Mouse (Mus musculus) spleen, adult 18-20 months (tissue): ENCODE measurements around the gene Tmem151b.
A peak's percentile ranks its signal among the peaks of the same experiment; 100 is the strongest.

Experiments used
- DNase-seq, 2 experiments: peaks; one replicate each; pipeline ENCODE4 v3.0.0; 2022; ENCODE audit warnings: mixed read lengths in 2 of 2

The Tmem151b gene

DNA sequence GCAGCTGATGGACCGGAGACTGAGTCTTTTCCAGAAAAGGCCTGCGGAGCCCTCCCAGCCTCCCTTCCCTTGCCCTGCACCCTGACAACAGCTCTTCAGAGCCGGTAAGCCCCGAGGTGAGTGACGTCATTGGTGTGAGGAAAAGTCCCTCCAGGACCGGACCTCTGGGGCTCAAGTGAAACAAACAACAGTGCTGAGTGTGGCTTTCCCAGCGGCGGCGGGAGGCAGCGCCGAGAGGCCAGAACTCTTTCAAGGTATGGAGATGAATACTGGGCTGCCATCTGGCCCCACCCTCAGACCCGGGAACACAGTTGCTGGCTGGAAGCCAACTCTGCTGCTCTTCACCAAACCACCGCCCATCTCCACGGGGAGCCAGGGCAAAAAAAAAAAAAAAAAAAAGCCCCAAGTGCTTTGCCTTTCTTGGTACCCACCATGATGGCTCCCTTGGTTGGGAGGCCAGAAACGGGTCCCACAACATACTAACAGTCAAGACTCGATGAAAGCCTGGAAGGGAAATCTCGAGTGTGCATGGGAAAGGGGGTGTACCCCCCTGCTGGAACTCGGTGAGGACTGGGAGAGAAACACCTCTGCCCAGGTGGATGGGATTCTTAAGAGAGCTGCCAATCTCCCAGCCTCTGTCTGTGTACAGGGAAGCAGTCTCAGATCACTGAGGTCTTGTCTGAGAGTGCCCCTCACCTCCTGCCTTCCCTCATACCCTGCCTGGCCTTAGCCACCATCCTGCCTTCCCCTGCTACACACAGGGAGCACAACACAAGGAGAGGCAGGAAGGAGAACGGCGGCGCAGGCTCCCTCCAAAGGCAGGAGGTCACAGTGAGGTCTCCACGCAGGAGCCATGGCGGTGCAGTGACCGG is 5.2 kb downstream of the Tmem151b start:
- DNase-seq: no peak

DNA sequence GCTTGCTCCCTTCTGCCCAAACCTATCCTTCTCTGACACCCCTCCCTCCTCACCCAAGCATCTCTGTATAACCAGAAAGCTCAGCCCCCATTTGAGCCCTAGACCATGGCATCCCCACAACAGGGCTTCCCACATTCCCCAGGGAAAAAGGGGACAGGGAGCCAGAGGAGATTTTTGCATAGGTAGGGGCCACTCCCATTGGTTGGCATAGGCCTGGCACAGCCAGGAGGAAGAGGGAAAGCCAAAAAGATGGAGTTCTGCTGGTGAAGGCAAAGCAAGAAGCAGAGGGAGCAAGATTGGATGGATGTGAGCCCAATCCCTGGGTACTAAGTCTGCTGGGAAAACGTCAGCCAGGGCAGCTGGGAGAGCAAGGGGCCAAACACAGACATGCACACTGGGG is 6.4 kb downstream of the Tmem151b start:
- no peak for DNase-seq

DNA sequence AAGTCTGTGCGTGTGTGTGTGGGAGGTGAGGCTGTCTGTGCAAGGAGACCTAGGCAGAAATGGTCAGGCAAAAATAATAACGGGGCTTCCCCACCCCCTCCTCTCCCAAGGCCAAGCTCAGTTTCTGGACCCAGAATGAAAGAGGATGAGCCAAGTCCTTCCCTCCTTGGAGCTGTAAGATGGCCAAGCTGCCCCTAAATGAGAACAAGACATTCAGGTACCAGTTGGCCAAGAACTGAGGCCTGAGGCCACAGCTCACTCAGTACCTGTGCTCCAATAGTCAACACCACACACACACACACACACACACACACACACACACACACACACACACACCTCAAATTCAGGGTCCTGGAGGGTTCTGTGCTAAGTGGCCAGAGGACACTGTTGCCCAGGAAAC is 6.8 kb downstream of the Tmem151b start:
- no peak for DNase-seq

DNA sequence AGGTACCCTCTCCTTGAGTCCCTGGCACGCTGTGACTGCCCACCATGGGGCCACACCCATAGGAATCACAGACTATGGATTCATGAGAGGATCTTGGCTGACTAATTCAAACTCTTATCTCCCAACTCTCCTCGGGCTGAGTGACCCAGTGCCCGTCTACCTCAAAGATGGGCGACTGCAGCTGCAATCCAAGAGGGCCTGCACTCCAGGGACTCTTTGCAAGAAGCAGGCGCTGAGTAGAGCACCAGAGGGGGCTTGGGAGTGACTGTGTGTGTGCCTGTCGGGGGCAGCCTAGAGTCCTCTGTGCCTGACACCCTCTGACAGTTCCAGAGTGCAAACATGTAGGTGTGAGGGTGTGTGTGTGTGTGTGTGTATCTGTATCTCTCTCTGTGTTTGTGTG is 7.3 kb downstream of the Tmem151b start:
- no peak for DNase-seq

DNA sequence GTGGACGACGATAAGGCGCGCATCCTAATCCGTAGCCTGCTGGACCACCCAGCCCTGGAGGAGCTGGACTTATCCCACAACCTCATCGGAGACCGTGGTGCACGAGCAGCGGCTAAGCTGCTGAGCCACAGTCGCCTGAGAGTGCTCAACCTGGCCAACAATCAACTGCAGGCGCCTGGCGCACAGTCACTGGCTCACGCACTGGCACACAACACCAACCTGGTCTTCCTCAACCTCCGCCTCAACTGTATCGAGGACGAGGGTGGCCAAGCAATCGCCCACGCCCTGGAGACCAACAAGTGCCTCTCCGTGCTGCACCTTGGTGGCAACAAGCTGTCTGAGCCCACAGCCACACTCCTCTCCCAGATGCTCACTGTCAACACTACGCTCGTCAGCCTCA is 9.8 kb downstream of the Tmem151b start:
- DNase-seq: no peak

DNA sequence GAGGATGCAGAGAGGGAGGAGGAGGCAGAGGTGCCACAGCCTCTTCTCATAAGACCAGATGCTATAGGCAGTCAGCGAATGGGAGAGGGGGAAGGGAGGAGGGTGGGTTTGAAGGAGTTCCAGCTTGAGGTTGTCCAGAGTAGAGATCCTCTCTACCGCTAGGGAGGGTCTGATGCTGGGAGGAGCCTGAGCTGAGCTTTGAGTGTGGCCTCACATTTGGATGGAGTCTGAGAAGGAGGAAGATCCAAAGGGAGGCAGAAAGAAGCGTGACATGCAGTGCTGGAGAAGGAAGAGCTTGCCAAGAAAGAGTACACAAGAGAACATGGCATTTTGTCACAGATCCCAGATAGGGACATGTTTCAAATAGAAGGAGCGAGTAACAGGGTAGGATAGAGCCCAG is 11.1 kb downstream of the Tmem151b start:
- no peak for DNase-seq

DNA sequence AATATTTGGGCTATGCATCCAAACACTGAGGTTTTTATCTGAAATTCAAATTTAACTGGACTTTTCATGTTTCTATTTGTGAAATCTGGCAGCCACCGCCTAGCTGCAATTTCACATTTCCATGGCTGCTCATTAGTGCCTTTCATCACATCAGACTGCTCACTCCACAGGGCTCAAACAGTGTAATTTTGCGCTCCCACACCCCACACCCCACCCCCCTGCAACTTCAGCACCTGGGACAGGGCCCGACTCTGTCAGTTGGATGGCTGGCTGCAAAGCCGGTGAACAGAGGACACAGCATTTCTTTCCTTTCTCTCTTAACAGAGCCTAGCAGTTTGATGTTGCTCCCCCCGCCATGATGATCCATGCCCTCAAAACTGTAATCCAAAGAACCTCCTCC is 13.2 kb downstream of the Tmem151b start:
- DNase-seq: no peak

DNA sequence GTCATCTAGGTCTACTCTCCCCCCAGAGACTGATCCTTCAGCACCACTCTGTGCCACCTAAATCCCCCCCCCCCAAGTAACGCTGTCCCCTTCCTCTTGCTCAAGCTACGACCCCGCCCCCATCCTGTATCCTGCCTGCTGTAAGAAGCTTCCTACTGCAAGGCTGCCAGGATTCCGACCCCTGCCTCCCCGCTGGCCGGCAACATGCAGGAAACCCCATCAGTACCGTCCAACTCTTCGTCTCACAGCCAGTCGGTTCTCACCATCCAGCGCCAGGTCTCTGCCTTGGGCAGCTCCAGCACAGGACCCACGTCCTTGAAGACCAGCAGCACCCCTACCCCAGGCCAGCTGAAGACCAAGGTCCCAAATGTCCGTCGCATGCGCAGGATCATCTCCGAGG is 16.6 kb downstream of the Tmem151b start:
- DNase-seq: no peak

DNA sequence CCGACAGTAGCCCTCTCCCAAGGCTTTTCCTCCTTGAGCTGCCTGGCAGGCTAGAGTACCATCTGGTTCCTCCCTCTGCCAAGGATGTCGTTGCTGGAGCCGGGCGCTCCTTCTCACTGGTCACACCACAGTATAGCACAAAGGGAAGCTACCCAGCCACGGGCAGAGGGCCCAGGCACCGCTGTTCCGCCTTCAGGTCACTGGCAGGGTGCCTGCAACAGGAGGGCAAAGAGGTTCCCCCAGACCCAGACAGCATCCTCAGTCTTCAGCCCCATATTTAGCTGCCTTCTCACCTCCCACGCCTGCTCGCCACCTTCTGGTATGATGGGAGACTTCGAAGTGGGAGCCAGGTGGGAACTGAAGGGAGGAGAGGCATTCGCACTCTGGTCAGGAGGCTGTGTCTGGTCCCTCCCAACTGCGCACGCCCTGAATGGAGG is 19.1 kb downstream of the Tmem151b start:
- DNase-seq: no peak

DNA sequence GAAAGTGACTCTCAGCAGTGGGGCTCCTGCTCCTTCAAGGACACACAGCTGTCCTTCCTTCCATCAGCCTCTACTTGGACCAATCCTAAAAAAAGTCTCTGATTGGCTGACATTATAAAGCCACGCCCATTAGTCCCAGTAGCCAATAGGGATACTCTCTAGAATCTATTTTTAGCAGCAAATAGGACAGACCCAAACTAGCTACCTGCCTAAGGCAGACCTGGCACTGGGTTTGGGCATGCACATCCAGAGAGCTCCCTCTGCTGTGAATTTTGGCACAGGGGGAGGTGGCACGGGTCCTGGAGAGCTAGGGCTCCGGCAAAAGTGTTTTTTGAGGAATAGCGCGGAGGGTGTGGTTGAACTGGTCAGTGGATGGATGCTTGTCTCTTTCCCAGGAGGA is 22.9 kb downstream of the Tmem151b start:
- DNase-seq: no peak

DNA sequence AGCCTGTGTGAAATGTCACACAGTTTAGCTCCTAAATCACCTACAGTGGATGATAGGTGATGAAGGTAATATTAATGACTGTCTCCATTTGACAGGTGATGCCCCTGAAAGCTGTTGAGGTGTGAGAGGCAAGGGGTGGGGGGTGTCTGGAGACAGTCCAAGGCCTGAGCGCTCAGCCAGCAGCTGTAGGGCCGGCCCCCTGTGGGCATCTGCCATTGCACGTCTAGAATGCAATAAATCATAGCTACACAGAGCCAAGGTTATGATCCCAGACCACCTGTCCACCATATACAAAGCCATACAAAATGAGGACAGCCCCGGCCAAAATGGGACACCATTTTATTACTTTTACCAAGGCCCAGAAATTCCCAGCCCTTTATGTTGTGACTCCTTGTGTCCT is 24.5 kb downstream of the Tmem151b start:
- no peak for DNase-seq

DNA sequence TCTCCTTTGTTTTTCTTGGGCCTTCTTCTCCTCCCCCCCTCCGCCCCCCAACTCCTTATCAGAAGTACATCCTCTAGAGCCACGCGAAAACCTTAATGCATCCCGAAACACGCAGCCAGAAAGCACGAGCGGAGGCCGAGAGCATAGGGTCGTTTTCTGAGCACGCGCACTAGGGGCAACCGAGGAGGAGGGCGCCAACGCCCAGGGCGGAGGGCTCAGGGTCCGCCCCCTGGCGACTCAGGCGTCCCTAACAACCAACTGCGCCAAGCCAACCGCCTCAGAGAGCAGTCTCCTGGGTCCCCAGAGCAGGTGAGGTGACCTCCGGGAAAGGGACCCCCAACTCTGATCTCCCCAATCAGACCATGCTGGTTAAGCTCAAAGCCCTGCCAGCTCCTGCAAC is 26.2 kb downstream of the Tmem151b start, which contains the start of gene Tcte1:
Gene Tcte1 (plus strand): TSS at position 172 of the 400 bp plus-strand sequence.
- no peak for DNase-seq

DNA sequence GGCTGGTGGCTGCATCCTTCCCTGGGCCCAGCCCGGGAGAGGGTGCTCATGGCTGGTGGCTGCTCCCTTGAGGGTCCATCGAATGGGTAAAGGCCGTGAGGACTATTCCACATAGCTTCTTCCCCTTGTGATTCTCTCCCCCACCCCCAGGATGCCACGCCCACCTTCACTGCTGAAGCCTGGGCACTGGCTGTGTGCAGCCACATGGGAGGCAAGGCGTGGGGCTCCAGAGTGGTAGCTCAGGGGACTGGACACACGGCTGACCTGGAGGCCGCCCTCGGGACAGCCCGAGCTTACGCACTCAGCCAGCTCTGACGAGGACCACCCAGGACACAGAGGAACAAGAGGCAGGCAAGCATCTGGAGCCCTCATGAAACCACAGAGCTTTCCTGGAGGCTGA is 29.3 kb downstream of the Tmem151b start:
- DNase-seq: no peak

DNA sequence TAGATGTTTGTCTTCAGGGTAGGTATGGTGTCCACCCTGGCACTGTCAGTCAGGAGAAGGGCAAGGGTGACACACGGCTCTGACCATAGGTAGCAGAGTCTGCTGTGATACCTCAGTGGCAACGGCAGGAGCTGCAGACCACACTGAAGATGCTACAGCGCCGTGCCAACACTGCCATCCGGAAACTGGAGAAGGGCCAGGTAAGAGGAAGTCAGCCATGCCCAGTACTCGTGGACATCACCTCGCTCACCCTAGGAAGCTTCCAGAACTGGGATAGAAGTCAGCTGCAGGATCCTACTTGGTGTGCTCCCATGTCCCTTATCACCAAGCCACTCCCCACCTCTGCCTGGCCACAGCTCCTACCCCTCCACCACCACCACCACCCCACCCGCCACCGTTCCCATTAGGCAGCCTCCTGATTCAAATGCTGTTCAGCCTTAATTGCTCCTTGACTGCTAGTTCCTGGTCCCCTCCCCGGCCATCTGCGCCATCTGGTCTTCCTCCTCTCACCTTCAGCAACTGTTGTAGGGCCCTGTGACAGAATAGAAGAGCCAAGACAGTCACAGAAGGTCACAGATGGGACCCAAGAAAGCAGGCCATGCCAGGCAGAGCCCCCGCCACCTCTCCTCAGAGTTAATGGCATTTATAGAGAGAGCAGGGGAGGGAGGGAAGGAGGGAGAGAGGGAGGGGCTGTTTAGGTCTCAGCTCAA is 30.6 kb downstream of the Tmem151b start:
- DNase-seq: no peak

DNA sequence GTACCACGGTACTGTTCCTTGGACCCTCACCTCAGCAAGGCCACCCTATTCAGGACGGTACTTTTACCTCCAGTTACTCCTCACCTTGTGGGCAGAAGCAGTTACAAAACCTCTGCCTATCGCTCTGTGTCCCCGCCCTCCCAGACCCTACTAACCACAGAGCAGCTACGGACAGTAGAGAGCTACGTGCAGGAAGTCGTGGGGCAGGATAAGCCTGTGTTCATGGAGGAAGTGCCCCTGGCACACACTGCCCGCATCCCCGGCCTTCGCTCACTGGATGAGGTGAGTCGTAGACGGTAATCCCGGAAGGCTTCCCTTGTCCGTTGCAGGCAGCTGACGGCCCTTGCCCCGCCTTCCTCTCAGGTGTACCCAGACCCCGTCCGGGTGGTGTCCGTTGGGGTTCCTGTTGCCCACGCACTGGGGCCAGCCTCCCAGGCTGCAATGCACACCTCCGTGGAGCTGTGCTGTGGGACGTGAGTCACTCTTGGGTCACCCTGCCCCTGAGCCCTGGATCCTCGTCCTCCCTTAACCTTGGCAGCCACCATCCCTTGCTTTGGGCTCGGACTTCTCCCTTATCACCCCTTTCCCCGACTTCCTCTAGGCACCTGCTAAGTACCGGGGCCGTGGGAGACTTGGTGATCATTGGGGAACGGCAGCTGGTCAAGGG is 31.8 kb downstream of the Tmem151b start:
- DNase-seq: no peak

DNA sequence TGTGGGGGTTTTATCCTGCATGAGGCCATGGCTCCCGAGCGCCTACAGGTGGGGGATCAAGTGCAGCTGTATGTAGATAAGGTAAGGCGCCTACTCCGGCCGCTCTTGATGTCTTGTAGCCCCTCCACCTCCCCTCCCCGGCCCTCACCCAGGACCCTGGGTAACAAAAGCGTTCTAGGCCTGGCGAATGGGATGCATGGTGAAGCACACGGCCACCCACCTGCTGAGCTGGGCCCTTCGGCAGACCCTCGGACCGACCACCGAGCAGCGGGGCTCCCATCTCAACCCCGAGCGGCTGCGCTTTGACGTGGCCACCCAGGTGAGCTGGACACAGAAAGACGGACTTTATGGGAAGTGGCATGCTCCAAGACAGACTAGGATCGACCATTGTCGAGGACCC is 32.3 kb downstream of the Tmem151b start:
- DNase-seq: no peak

DNA sequence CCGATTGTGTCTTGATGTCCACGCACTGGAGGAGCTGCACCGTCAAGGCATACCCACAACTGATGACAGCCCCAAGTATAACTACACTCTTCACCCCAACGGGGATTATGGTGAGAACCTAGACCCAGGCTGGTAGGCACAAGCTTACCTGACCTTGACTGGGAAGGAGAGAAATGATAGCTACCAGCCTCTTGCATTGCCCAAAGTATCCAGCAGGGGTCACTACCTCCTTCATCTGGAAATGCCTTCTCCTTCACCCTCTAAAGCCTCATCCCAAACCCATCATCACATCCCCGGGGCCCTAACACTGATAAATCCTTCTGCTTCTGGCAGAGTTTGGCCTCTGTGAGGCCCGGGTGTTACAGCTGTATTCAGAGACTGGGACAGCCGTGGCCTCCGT is 33.0 kb downstream of the Tmem151b start:
- peak; percentile 34 to 78 for DNase-seq

DNA sequence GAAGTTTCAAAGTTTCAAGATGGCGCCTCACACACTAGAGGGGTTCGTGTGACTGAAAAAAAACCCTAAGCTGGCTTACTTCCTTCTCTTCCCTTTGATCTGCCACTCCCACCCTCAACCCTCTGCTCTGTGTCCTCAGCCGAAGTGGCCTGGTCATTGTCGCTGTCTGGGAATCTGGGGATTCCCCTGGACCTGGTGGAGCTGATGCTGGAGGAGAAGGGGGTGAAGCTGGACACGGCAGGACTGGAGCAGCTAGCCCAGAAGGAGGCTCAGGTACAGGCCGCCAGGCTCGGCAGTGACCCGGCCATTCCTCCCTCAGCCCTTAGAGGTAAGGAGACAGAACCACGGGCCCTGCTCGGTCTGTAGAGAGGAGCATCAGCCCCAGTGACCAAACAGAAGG is 33.7 kb downstream of the Tmem151b start:
- no peak for DNase-seq

DNA sequence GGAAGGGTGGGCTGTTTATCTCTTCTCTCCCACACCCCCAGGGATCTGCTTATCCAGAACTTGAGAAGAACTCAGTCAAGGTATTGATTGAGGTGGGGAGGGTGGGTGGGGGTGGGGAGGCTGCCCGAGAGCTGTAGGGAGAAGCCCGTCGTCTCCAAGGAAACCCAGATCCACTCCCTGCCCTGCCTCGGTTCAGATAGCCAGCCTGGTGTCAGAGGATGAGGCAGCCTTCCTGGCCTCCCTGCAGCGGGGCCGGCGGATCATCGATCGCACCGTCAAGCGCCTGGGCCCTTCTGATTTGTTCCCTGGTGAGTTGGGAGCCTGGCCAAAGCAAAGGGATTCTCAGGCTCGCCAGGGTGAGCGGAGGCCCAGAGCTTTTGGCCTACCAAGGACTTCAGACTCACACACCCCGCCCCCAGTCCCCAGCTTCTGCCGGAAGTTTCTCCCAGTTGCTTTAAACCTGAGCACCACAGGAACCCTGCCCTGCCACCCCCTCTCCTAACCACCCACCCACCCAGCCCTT is 34.2 kb downstream of the Tmem151b start:
- DNase-seq: no peak

DNA sequence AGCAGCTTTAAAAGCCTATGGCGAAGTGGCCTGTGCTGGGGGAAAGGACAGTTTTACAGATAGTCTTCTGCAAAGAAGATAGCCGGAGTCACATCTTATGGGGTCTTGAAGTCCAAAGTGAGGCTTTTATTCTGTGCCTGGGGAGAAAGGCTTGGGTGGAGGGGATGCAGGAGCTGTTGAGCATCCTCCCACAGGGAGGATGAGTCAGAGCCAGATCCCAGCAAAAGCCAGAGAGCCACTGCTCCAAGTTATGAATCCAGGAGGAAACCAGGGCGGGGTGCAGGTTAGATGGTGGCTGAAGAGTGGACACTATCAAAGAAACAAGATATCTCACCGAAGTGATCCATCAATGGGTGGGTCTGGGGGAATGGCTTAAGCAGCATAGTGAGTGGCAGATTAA is 37.7 kb downstream of the Tmem151b start:
- no peak for DNase-seq

DNA sequence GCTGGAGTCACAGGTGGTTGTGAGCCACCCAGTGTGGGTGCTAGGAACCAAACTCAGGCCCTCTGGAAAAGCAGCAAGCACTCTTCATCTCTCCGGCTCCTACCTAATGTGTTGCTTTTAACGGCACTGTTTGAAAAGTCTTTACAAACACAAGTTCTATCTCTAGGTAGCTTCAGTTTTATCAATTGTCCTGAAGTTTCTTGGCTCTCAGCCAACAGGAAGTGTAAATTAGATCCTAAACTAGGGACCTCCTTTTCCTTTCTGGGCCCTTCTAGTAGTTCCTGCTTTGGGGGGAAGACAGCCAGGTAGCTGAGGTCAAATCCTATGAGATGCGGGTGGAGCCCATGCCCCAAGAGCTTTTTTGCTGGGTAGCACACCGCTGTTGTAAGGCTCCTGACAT is 38.6 kb downstream of the Tmem151b start:
- DNase-seq: no peak

DNA sequence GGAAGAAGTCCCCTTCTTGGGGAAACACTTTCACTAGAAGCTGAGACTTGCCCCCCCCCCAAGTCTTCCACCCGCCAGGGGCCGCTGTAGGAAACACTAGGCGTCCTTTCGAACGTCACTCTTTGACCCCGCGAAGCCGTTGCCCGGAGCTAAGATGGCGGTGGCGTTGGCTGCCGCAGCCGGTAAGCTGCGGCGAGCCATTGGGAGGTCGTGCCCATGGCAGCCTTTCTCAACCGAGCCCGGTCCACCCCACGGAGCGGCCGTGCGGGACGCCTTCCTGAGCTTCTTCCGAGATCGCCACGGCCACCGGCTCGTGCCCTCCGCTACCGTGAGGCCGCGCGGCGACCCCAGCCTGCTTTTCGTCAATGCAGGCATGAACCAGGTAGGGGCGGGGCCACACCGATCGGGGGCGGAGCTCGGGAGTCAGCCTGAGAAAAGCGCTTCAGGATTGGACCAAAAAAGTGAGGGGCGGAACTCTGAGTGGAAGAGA is 42.7 kb downstream of the Tmem151b start, which contains the start of gene Aars2:
Gene Aars2 (plus strand): TSS at position 142 of the 490 bp plus-strand sequence.
- peak; percentile 88 to 97 for DNase-seq

DNA sequence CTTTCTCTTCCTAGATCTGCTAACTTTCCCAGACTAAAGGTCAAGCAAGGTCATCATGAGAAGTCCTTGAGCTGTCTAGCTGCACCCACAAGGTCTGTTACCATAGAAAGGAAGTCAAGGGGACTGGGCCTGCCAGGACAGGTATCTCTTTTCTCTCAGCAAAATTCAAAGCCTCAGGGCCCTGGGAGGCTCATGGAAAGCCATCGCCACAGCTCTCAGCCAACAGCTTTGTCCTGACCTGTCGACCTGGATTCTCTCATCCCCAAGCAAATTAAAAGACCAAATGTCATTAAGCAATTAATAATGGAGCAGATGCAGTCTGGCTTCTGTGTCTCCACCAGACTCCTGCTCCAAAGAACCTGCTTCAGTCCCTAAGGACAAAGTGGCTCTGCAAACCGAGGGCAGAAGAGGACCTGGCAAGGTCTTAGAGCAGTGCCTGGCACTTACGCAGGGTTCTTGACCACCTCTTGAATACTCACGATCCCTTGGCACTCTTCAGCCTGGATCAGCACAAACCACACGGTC is 43.5 kb downstream of the Tmem151b start:
- DNase-seq: no peak
